Mouse (Mus musculus): ENCODE results near the gene Dcaf12.

Dcaf12 gene

DNA sequence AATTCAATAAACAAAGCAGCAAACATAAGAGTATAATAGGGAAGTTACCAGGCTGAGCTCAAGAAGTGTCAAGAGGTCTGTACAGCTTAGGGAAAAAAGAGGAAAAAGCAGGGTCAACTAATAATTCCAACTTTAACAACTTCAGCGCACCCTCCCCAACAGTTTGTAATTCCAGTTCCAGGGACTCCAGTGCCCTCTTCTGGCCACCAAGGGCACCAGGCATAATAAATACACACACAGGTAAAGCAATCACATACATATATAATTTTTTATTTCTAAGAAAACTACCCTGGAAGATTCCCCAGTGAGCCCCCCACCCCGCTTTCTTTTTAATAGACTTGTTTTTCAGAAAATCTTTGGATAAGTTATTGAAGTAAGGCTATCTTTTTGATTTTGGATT is 69.3 kb downstream of the Dcaf12 start:
- DNase-seq (ENCODE audit: low read depth, low spot score): no peak
